Mouse (Mus musculus) ES-Bruce4 (cell line): ENCODE measurements around the gene Myo10. TPM values are rescaled to one million over a fixed set of nuclear protein-coding genes. Genes with fewer than 3 reads are reported as not detected.
A peak's percentile ranks its signal among the peaks of the same experiment; 100 is the strongest.

ENCODE experiments used
- H3K27ac ChIP-seq: 2 replicates; pipeline ENCODE4 v1.5.1; 2012; ENCODE audit warnings: low read length, inconsistent platforms; ENCODE audit not compliant: insufficient read depth
- H3K27me3 ChIP-seq: 2 replicates; pipeline ENCODE4 v1.6.1; 2012; ENCODE audit warnings: mild to moderate bottlenecking, low read length, inconsistent platforms; ENCODE audit not compliant: control insufficient read depth, poor library complexity, insufficient read depth, severe bottlenecking
- H3K36me3 ChIP-seq: 2 replicates; pipeline ENCODE4 v1.6.1; 2012; ENCODE audit warnings: inconsistent platforms, mild to moderate bottlenecking, low read length, moderate library complexity; ENCODE audit not compliant: control insufficient read depth, poor library complexity, insufficient read depth, severe bottlenecking
- H3K4me1 ChIP-seq: one replicate; pipeline ENCODE4 v1.8.1; 2011; ENCODE audit warnings: low read length; ENCODE audit not compliant: control insufficient read depth, insufficient read depth
- H3K4me3 ChIP-seq: 2 replicates; pipeline ENCODE4 v1.5.1; 2011; ENCODE audit warnings: low read depth, mild to moderate bottlenecking, low read length
- H3K9ac ChIP-seq: 2 replicates; pipeline ENCODE4 v1.6.1; 2012; ENCODE audit warnings: low read depth, mild to moderate bottlenecking, inconsistent platforms; ENCODE audit not compliant: poor library complexity, severe bottlenecking
- H3K9me3 ChIP-seq: replicated peaks from 2 replicates; pipeline ENCODE4 v1.6.1; 2012; ENCODE audit warnings: mild to moderate bottlenecking, low read length, inconsistent platforms; ENCODE audit not compliant: control insufficient read depth, poor library complexity, insufficient read depth, severe bottlenecking
- CTCF ChIP-seq: IDR thresholded peaks from one replicate; pipeline ENCODE4 v1.8.1; 2011; ENCODE audit warnings: low read depth, low read length
- EP300 ChIP-seq: IDR thresholded peaks from 2 replicates; pipeline ENCODE4 v1.6.1; 2011; ENCODE audit warnings: low read depth, low read length; ENCODE audit not compliant: insufficient read depth
- POLR2A ChIP-seq: IDR thresholded peaks from one replicate; pipeline ENCODE4 v1.8.1; 2011; ENCODE audit warnings: low read length; ENCODE audit not compliant: insufficient read depth
- polyA plus RNA-seq: library from polyadenylated mRNA; stranded (reverse); fragments of >200 nt; gene quantifications from 2 replicates; pipeline ENCODE4 v1.2.4, GENCODE M21; 2011; ENCODE audit warnings: low read depth; ENCODE audit not compliant: missing spikeins, insufficient read depth, insufficient read length

Gene Myo10
- polyA plus RNA-seq, 1 experiment: 171 TPM

GRCm38 (mm10) chr15:25627012-25627411 is 4.7 kb downstream of the Myo10 start:
- no peak overlapping the region for H3K27ac ChIP-seq
- H3K9ac ChIP-seq: no peak overlapping the region
- no peaks in the 10 kb centered on the region for H3K27me3 ChIP-seq
- H3K9me3 ChIP-seq: no peaks in the 10 kb centered on the region
- H3K4me3 ChIP-seq: no peak overlapping the region
- TF ChIP-seq EP300 (no peak), POLR2A (no peak), CTCF (no peak)
- H3K36me3 ChIP-seq: no peaks in the 10 kb centered on the region
- H3K4me1 ChIP-seq: no peaks in the 10 kb centered on the region

GRCm38 (mm10) chr15:25628251-25628650 is 5.9 kb downstream of the Myo10 start:
- H3K27ac ChIP-seq: no peak overlapping the region
- no peaks in the 10 kb centered on the region for H3K36me3 ChIP-seq
- H3K9ac ChIP-seq: no peak overlapping the region
- H3K9me3 ChIP-seq: no peaks in the 10 kb centered on the region
- TF ChIP-seq CTCF: no peak
- TF ChIP-seq EP300: no peak
- TF ChIP-seq POLR2A: no peak
- no peaks in the 10 kb centered on the region for H3K4me1 ChIP-seq
- H3K4me3 ChIP-seq: no peak overlapping the region
- H3K27me3 ChIP-seq: no peaks in the 10 kb centered on the region

- H3K36me3 ChIP-seq: no peaks in the 10 kb centered on the region
- H3K27me3 ChIP-seq: no peaks in the 10 kb centered on the region
- no peak overlapping the region for H3K27ac ChIP-seq
- H3K4me1 ChIP-seq: peaks cover 6% of the 10 kb centered on the region
- no peak overlapping the region for H3K4me3 ChIP-seq
- no peaks in the 10 kb centered on the region for H3K9me3 ChIP-seq
- TF ChIP-seq CTCF (no peak), POLR2A (no peak), EP300 (no peak)
- no peak overlapping the region for H3K9ac ChIP-seq
These were observed 8.4 kb downstream of the Myo10 start for GRCm38 (mm10) chr15:25630716-25631115.

GRCm38 (mm10) chr15:25631332-25631731 is 9.0 kb downstream of the Myo10 start:
- H3K27me3 ChIP-seq: no peaks in the 10 kb centered on the region
- H3K9me3 ChIP-seq: no peaks in the 10 kb centered on the region
- no peak overlapping the region for H3K4me3 ChIP-seq
- H3K36me3 ChIP-seq: no peaks in the 10 kb centered on the region
- TF ChIP-seq CTCF: no peak
- peak; percentile 32; the same call in 1 of the 2 replicates for TF ChIP-seq EP300
- TF ChIP-seq POLR2A: no peak
- H3K9ac ChIP-seq: no peak overlapping the region
- peaks cover 6% of the 10 kb centered on the region for H3K4me1 ChIP-seq
- H3K27ac ChIP-seq: no peak overlapping the region

- TF ChIP-seq POLR2A: no peak
- TF ChIP-seq CTCF: no peak
- TF ChIP-seq EP300: peak; percentile 83
- H3K27ac ChIP-seq: peak overlapping the region; percentile 49
- H3K9ac ChIP-seq: no peak overlapping the region
- peaks cover 10% of the 10 kb centered on the region for H3K4me1 ChIP-seq
- H3K36me3 ChIP-seq: no peaks in the 10 kb centered on the region
- H3K4me3 ChIP-seq: no peak overlapping the region; the same call in 1 of the 2 replicates
- H3K9me3 ChIP-seq: no peaks in the 10 kb centered on the region
- no peaks in the 10 kb centered on the region for H3K27me3 ChIP-seq
These were observed 10.6 kb downstream of the Myo10 start for GRCm38 (mm10) chr15:25632902-25633301.

GRCm38 (mm10) chr15:25633674-25634340 is 11.5 kb downstream of the Myo10 start:
- H3K9me3 ChIP-seq: no peaks in the 10 kb centered on the region
- no peak overlapping the region for H3K4me3 ChIP-seq
- no peaks in the 10 kb centered on the region for H3K36me3 ChIP-seq
- no peak overlapping the region for H3K27ac ChIP-seq
- TF ChIP-seq EP300 (no peak), POLR2A (no peak), CTCF (no peak)
- H3K9ac ChIP-seq: no peak overlapping the region
- no peaks in the 10 kb centered on the region for H3K27me3 ChIP-seq
- peaks cover 10% of the 10 kb centered on the region for H3K4me1 ChIP-seq
